Mouse (Mus musculus) lung, embryonic 14.5 days (tissue): Measurements from ENCODE around the gene Mypn. TPM values are rescaled to one million over a fixed set of nuclear protein-coding genes. Genes with fewer than 3 reads are reported as not detected.

Experiments used
- ATAC-seq: fragments of 200-750 bp; cut with Nextera tagmentation; 2 replicates; pipeline ENCODE4 v1.8.0; 2017; ENCODE audit warnings: mild to moderate bottlenecking, moderate TSS enrichment, moderate library complexity; ENCODE audit not compliant: insufficient read depth
- DNase-seq: peaks from one replicate; pipeline ENCODE4 v3.0.0-alpha.2; 2015
- H3K27ac ChIP-seq: fragments of 300-500 bp; sonication (generic); 2 replicates; pipeline ENCODE4 v1.5.1; 2014; ENCODE audit warnings: low read depth, mild to moderate bottlenecking, moderate library complexity
- H3K27me3 ChIP-seq: fragments of 300-500 bp; sonication (generic); 2 replicates; pipeline ENCODE4 v1.6.1; 2014; ENCODE audit warnings: low read length, control low read depth; ENCODE audit not compliant: insufficient read depth
- H3K36me3 ChIP-seq: fragments of 300-500 bp; sonication (generic); 2 replicates; pipeline ENCODE4 v1.6.1; 2014; ENCODE audit warnings: control low read depth; ENCODE audit not compliant: insufficient read depth
- H3K4me1 ChIP-seq: fragments of 300-500 bp; sonication (generic); 2 replicates; pipeline ENCODE4 v1.6.1; 2014; ENCODE audit warnings: antibody characterized with exemption, control low read depth; ENCODE audit not compliant: insufficient read depth
- H3K4me2 ChIP-seq: fragments of 300-500 bp; sonication (generic); 2 replicates; pipeline ENCODE4 v1.6.1; 2014; ENCODE audit warnings: mild to moderate bottlenecking
- H3K4me3 ChIP-seq: fragments of 300-500 bp; sonication (generic); 2 replicates; pipeline ENCODE4 v1.5.1; 2014; ENCODE audit warnings: low read depth, low read length
- H3K9ac ChIP-seq: fragments of 300-500 bp; sonication (generic); 2 replicates; pipeline ENCODE4 v1.6.1; 2014
- H3K9me3 ChIP-seq: fragments of 300-500 bp; sonication (generic); 2 replicates; pipeline ENCODE4 v1.6.1; 2016; ENCODE audit warnings: low read depth, low read length, control low read depth
- CTCF ChIP-seq: IDR thresholded peaks from 2 replicates; pipeline ENCODE4 v1.5.1; 2016; ENCODE audit warnings: antibody characterized with exemption, low read depth
- WGBS: fragments of 180-500 bp; shearing (Covaris S2); extraction: QIAGEN DNeasy Blood & Tissue Kit; methylation state at CpG from one replicate; pipeline ENCODE4 v1.1.7; 2014; 5-methylcytosine and 5-hydroxymethylcytosine counted together
- polyA plus RNA-seq: library from polyadenylated mRNA; unstranded; fragments of >200 nt; fragmentation: Nextera tagmentation; extraction: Ambion mirVana; gene quantifications from 2 replicates; pipeline ENCODE4 v1.2.1, GENCODE M21; 2014

Mypn gene
- polyA plus RNA-seq, 1 experiment from 2014 or later, result 0.09 TPM

- no peak for ATAC-seq
- H3K27me3 ChIP-seq, result no peaks in the 10 kb centered on the region
- WGBS, result 80% methylated on average over 8 of the region's 8 CpGs
- H3K4me2 ChIP-seq, result no peak overlapping the region
- no peaks in the 10 kb centered on the region for H3K4me1 ChIP-seq
- TF ChIP-seq CTCF, result no peak
- H3K9me3 ChIP-seq, result no peaks in the 10 kb centered on the region
- no peak for DNase-seq
- no peaks in the 10 kb centered on the region for H3K36me3 ChIP-seq
- no peak overlapping the region for H3K27ac ChIP-seq
- H3K9ac ChIP-seq, result no peak overlapping the region
- no peak overlapping the region for H3K4me3 ChIP-seq
Observed at GRCm38 (mm10) chr10:63123141-63123540, 80.6 kb downstream of the Mypn start.

- ATAC-seq, result no peak
- 34% methylated on average over 8 of the region's 8 CpGs for WGBS
Observed at GRCm38 (mm10) chr10:63122516-63122915, 81.2 kb downstream of the Mypn start.

GRCm38 (mm10) chr10:63121961-63122360, 81.8 kb downstream of the Mypn start:
- no peak for DNase-seq
- H3K4me2 ChIP-seq, result no peak overlapping the region
- 81% methylated on average over 14 of the region's 14 CpGs for WGBS
- no peak for TF ChIP-seq CTCF
- no peaks in the 10 kb centered on the region for H3K36me3 ChIP-seq
- H3K4me1 ChIP-seq, result no peaks in the 10 kb centered on the region
- no peaks in the 10 kb centered on the region for H3K9me3 ChIP-seq
- no peak for ATAC-seq
- no peak overlapping the region for H3K27ac ChIP-seq
- no peak overlapping the region for H3K4me3 ChIP-seq
- H3K9ac ChIP-seq, result no peak overlapping the region
- H3K27me3 ChIP-seq, result no peaks in the 10 kb centered on the region

More at GRCm38 (mm10) chr10:63122516-63122915, 81.2 kb downstream of the Mypn start:
- H3K9ac ChIP-seq, result no peak overlapping the region
- H3K4me3 ChIP-seq, result no peak overlapping the region
- H3K36me3 ChIP-seq, result no peaks in the 10 kb centered on the region
- H3K9me3 ChIP-seq, result no peaks in the 10 kb centered on the region
- TF ChIP-seq CTCF, result no peak
- peak; percentile 48 for DNase-seq
- no peak overlapping the region for H3K27ac ChIP-seq
- H3K4me2 ChIP-seq, result no peak overlapping the region
- H3K4me1 ChIP-seq, result no peaks in the 10 kb centered on the region
- H3K27me3 ChIP-seq, result no peaks in the 10 kb centered on the region

- no peaks in the 10 kb centered on the region for H3K36me3 ChIP-seq
- no peaks in the 10 kb centered on the region for H3K4me1 ChIP-seq
- no peak overlapping the region for H3K4me2 ChIP-seq
- no peak overlapping the region for H3K4me3 ChIP-seq
- WGBS, result 71% methylated on average over 14 of the region's 14 CpGs
- H3K27ac ChIP-seq, result no peak overlapping the region
- DNase-seq (no peak), ATAC-seq (no peak)
- H3K9ac ChIP-seq, result no peak overlapping the region
- H3K27me3 ChIP-seq, result no peaks in the 10 kb centered on the region
- no peaks in the 10 kb centered on the region for H3K9me3 ChIP-seq
- TF ChIP-seq CTCF, result no peak
Observed at GRCm38 (mm10) chr10:63119916-63120315, 83.8 kb downstream of the Mypn start.

GRCm38 (mm10) chr10:63117583-63117982, 86.2 kb downstream of the Mypn start:
- no peak for ATAC-seq
- Histone ChIP-seq H3K4me1 (no peaks in the 10 kb centered on the region), H3K27me3 (no peaks in the 10 kb centered on the region), H3K4me3 (no peak overlapping the region), H3K9ac (no peak overlapping the region), H3K36me3 (no peaks in the 10 kb centered on the region), H3K9me3 (no peaks in the 10 kb centered on the region), H3K27ac (no peak overlapping the region), H3K4me2 (no peak overlapping the region)
- WGBS, result 90% methylated on average over 8 of the region's 8 CpGs
- no peak for TF ChIP-seq CTCF
- DNase-seq, result no peak

DNA sequence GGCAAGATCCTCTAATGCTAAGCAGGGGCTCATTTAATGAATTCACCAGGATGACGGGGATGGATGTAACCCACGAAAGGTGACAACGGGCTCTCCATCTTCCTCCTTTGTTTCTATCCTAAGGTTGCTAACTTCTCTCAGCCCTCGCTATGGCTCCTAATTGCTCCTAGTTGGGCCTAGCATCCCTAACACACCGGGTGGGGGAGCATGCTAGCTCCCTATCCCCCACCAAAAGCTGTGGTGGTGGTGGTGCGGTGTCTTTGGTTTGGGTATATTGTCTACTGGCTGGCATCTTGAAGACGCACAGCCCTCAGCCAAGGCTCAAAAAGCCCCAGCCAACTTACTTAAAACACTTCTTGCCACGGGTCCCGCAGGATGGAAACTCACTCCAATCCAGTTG, 87.4 kb downstream of the Mypn start:
- Histone ChIP-seq H3K27ac (no peak overlapping the region), H3K9ac (no peak overlapping the region), H3K9me3 (no peaks in the 10 kb centered on the region), H3K4me1 (no peaks in the 10 kb centered on the region), H3K4me2 (no peak overlapping the region), H3K27me3 (no peaks in the 10 kb centered on the region), H3K36me3 (no peaks in the 10 kb centered on the region), H3K4me3 (no peak overlapping the region)
- DNase-seq (no peak), ATAC-seq (no peak)
- TF ChIP-seq CTCF, result no peak
- 92% methylated on average over 9 of the region's 9 CpGs for WGBS

GRCm38 (mm10) chr10:63115881-63116280, 87.9 kb downstream of the Mypn start:
- Histone ChIP-seq H3K4me2 (no peak overlapping the region), H3K27ac (no peak overlapping the region), H3K36me3 (no peaks in the 10 kb centered on the region), H3K4me3 (no peak overlapping the region), H3K4me1 (no peaks in the 10 kb centered on the region), H3K9ac (no peak overlapping the region), H3K9me3 (no peaks in the 10 kb centered on the region), H3K27me3 (no peaks in the 10 kb centered on the region)
- TF ChIP-seq CTCF, result no peak
- WGBS, result 83% methylated on average over 15 of the region's 15 CpGs
- ATAC-seq (no peak), DNase-seq (no peak)
